Mouse (Mus musculus) stomach, embryonic 15.5 days (tissue): ENCODE data around the gene Zbtb37. TPM values are rescaled to one million over a fixed set of nuclear protein-coding genes. Genes with fewer than 3 reads are reported as not detected.

Experiments used
- polyA plus RNA-seq: library from polyadenylated mRNA; unstranded; fragments of >200 nt; fragmentation: Nextera tagmentation; extraction: Ambion mirVana; gene quantifications from 2 replicates; pipeline ENCODE4 v1.2.1, GENCODE M21; 2015

Zbtb37 gene
- polyA plus RNA-seq, 1 experiment from 2014 or later: 8.0 TPM

Other genes with a start within 250 kb of the Zbtb37 start
- gene Rabgap1l, start 241.6 kb downstream of the Zbtb37 start, polyA plus RNA-seq: 23.8 and 24.0 TPM in 2 replicates
- gene Rc3h1, start 128.4 kb downstream of the Zbtb37 start, polyA plus RNA-seq: 7.9 and 8.6 TPM in 2 replicates
- gene Serpinc1, start 56.3 kb downstream of the Zbtb37 start, polyA plus RNA-seq: 13.8 and 49.3 TPM in 2 replicates
- 33.4 and 34.7 TPM in 2 replicates for gene Dars2, start 35.8 kb upstream of the Zbtb37 start, polyA plus RNA-seq
- 25.6 and 25.7 TPM in 2 replicates for gene Cenpl, start 35.9 kb upstream of the Zbtb37 start, polyA plus RNA-seq
- gene Klhl20, start 96.7 kb upstream of the Zbtb37 start, polyA plus RNA-seq: 13.3 and 13.6 TPM in 2 replicates
- 0.92 and 1.2 TPM in 2 replicates for gene Ankrd45, start 107.8 kb upstream of the Zbtb37 start, polyA plus RNA-seq
- 0.14 TPM in 1 of 2 replicates, not detected in the other for gene Tex50, start 124.5 kb upstream of the Zbtb37 start, polyA plus RNA-seq
- gene Prdx6, start 216.4 kb upstream of the Zbtb37 start, polyA plus RNA-seq: 414 and 461 TPM in 2 replicates